Mouse (Mus musculus) retina, adult 2 months (tissue): ENCODE results near the gene Nfe2l1.
"Not testable (repeated sequence)": the region's sequence is repeated elsewhere in the genome, so short reads cannot be mapped to it uniquely, and the experiment has no call there.

ENCODE experiments used
- DNase-seq: peaks from one replicate; pipeline ENCODE4 v3.0.0-alpha.2; 2012; ENCODE audit warnings: low read depth, low spot score

The Nfe2l1 gene

DNA sequence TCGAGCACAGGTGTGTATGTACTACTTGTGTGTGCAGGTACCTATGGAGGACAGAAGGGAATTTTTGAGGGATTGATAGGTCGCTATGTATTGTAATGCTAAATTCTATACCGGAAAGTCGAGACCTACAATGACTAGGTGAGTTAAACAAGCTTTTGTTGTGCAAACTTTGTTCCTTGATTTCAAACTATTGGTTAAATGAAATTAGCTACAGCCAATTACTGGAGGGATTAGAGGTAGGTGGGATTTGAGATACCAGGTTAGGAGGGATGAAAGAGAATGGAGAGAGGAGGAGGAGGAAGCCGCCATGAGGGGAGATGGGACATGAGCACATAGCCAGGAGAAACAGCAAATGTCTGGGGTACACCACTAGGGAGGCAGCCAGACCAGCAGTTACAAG, 49.5 kb downstream of the Nfe2l1 start:
- no peak for DNase-seq

- DNase-seq, result not testable (repeated sequence)
Measured at GRCm38 (mm10) chr11:96778061-96778627, 51.6 kb downstream of the Nfe2l1 start.

DNA sequence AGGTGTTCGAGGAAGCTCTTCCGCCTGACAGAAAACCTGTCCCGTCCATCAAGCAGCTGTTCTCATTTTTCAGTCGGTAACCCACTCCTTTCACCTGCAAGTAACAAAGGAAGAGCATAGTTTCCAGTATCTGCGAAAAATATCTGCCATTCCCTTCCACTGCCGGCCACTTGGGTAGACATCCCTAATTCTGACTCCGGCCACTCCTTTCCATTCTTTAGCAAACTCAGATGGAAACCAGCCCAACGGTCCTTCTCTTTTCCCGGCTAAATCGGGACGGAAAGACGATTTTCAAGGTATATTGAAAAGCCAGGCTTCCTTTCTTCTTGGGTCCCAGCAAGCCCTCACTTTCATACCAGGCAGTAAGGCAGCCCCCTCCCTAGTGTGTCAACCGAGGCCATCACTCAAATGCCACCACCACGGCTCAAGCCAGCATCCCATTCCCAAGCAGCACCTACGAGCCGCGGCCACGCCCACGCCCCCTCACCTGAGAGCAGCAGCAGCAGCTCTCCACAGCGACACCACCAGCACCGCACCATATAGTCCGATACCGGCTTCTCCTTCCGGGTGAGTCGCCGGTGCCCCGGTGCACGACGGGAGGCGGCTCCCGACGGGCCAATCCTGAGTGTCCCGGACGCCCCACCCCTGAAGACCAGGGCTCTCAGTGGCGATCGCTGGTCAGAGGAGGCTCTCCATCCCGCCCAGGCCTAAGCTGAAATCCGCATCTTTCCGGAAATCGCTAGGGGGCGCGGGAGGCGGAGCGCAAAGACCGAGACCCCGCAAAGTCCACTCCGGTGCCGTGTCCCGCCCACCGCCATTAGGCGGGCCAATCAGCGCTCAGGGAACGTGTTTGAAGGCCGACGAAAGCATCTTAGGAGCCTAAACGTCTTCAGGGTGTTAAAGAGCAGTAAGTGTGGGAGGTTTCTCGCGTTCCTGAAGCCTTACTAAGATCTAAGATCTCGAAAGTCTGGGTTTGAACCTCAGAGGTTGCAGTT, 52.5 kb downstream of the Nfe2l1 start, which contains the start of gene Snx11:
TSS of gene Snx11 (minus strand) at position 592 of the 995 bp plus-strand sequence.
- peak; percentile 98 for DNase-seq

DNA sequence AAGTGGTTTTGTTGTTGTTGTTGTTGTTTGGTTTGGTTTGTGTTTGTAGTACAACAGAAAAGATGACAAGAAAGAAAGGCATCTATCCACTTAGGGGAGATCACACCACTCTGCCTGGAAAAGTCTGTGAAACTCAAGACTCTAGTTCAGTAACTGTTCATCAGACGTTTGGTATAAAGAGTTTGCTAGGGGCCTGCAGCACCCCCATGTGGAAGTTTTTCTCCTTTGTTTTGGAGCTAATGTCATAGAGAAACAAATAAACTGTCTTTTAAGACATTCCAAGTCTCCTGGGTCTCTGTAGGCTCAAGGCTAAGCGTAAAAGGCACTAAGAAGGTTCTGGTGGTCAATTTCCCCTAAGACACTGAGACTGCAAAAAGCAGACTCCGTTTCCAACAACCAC, 53.7 kb downstream of the Nfe2l1 start:
- no peak for DNase-seq

DNA sequence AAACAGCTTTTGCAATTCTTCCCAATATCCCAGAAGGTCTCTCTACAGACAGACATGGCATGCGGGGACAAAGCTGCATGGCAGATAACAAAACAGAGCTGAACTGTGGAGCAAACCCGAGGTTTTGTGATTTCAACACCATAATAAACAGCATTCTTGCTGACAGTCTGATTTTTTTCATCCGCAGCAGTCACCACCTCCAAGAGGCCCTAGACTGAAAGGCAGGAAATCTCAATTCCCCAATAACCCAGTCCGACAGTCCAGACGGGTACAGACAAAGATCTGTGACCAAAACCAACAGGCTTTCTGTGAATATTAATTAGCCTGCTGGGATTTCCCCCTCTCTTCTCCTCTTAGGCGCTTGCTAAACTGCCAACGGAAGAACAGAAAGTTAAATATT, 54.1 kb downstream of the Nfe2l1 start:
- no peak for DNase-seq

DNA sequence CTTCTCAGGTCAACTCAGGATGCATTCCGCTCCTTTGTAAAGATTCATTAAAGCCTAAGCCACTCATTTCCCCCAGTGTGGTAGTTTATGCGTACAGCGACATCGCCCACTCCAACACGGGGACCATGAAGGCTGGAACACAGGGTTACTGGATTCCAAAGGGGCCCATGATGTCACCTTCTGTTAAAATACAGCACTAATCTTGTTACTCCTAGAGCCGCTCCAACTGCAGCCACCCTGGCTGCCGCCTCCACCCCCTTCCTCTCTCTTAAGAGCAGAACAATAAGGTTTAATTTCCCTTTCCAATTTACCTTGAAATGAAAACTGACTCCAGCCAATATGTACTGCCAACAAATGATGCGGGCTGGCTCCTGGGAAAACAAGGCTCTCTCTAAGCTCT, 54.7 kb downstream of the Nfe2l1 start:
- DNase-seq, result no peak

GRCm38 (mm10) chr11:96774536-96774935, 55.2 kb downstream of the Nfe2l1 start:
- DNase-seq, result no peak

DNA sequence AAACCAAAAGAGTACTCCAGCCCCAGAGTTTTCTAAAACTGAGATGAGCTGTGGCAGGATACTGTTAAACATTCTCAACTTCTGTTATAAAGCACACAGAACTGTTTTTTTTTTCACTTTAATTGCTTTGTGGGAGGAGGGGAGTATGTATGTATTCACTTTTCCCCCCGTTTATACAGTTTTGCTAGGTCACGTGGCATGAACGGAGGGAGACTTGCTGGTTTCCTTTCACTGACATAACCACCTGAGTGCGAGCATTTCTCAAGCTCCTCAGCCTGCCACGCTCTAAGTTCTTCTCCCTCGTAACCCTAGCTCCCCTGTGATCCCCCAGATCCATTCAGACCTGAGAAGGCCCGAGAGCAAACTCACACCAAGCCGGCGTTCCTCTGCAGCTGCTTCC, 57.4 kb downstream of the Nfe2l1 start:
- no peak for DNase-seq

GRCm38 (mm10) chr11:96771274-96771975, 58.3 kb downstream of the Nfe2l1 start:
- no peak for DNase-seq

GRCm38 (mm10) chr11:96768240-96768639, 61.5 kb downstream of the Nfe2l1 start:
- no peak for DNase-seq
